Mouse (Mus musculus): ENCODE data around the gene Cacna1c. TPM values are rescaled to one million over a fixed set of nuclear protein-coding genes. Genes with fewer than 3 reads are reported as not detected.

Cacna1c gene
- polyA plus RNA-seq, 1 experiment from 2014 or later, result 13.7 TPM

Other genes with a start within 250 kb of the Cacna1c start
- gene Dcp1b, start 21.2 kb downstream of the Cacna1c start, polyA plus RNA-seq (2014; fragmentation: Nextera tagmentation; extraction: Ambion mirVana), result 14.1 and 14.6 TPM in 2 replicates
- 0.19 and 0.26 TPM in 2 replicates for gene Cacna2d4, start 40.1 kb upstream of the Cacna1c start, polyA plus RNA-seq (2014; fragmentation: Nextera tagmentation; extraction: Ambion mirVana)
- 8.4 and 10.9 TPM in 2 replicates for gene Lrtm2, start 134.3 kb upstream of the Cacna1c start, polyA plus RNA-seq (2014; fragmentation: Nextera tagmentation; extraction: Ambion mirVana)
- gene Adipor2, start 221.3 kb upstream of the Cacna1c start, polyA plus RNA-seq (2014; fragmentation: Nextera tagmentation; extraction: Ambion mirVana), result 19.4 and 36.2 TPM in 2 replicates